Mouse (Mus musculus): Measurements from ENCODE around the gene Dop1b. TPM values are rescaled to one million over a fixed set of nuclear protein-coding genes. Genes with fewer than 3 reads are reported as not detected.

Dop1b gene
- total and polyA plus RNA-seq, 3 experiments, result 0.90 to 4.5 (median 3.1) TPM

DNA sequence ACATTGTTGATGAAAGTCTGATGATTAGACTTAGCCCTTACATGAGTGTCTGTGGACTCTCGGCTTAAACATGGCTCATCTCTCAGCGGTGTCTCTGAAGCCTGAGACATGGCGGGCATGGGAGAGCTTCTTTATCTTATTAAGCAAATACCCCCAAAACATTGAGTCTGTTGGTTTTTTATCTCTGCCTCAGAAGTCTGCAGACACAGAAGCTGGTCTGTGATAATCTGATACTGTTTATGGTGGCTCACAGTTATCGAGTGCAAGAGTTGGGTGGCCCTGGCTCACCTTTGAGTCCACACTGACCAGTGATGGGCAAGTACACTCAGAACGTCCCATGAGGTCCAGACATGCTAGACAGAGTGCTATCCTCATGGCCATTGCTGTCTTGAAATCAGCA is 63.0 kb downstream of the Dop1b start:
- no peaks in the 10 kb centered on the region for H3K9me3 ChIP-seq (replicated peaks; ENCODE audit: low read length)
- H3K27ac ChIP-seq (ENCODE audit: insufficient read depth, low read depth), result no peak overlapping the region
- H3K9ac ChIP-seq (ENCODE audit: insufficient read depth, low read depth), result no peak overlapping the region
- H3K36me3 ChIP-seq (replicated peaks in 1 of 2; ENCODE audit: control insufficient read depth in 1 of 2, insufficient read depth in 1 of 2, low read length in 1 of 2), result peaks cover 0 to 7% of the 10 kb centered on the region in 2 experiments
- DNase-seq (ENCODE audit: extremely low read depth), result no peak
- H3K79me2 ChIP-seq (replicated peaks; ENCODE audit: control insufficient read depth, extremely low read depth, insufficient read depth, poor library complexity, severe bottlenecking), result no peaks in the 10 kb centered on the region
- no peaks in the 10 kb centered on the region for H3K27me3 ChIP-seq (replicated peaks)
- dilution Hi-C loops (cut with MboI; ENCODE audit: extremely low pct_ligation_motif_present, extremely low pct_unique_long_range_greater_than_20kb, low sequenced_read_pairs) (no loop called here), in situ Hi-C loops (cut with MboI; ENCODE audit: low pct_ligation_motif_present, low pct_unique_long_range_greater_than_20kb, low sequenced_read_pairs) (no loop called here)
- H3K4me1 ChIP-seq (ENCODE audit: control insufficient read depth in 1 of 2, insufficient read depth in 2 of 2), result peaks cover 8 to 19% of the 10 kb centered on the region in 2 experiments
- no peak overlapping the region for H3K4me2 ChIP-seq (ENCODE audit: insufficient read depth, low read depth, poor library complexity, severe bottlenecking)
- no peak overlapping the region for H3K4me3 ChIP-seq (replicated peaks in 1 of 3; ENCODE audit: low read depth in 2 of 3, low read length in 2 of 3, poor library complexity in 1 of 3)
- TF ChIP-seq GABPA (IDR thresholded peaks at IDR 0.05; ENCODE audit: insufficient replicate concordance, low read depth, low read length) (no peak), SMC3 (IDR thresholded peaks at IDR 0.05; ENCODE audit: low read depth, low read length) (no peak), E2F4 (IDR thresholded peaks at IDR 0.05; ENCODE audit: insufficient replicate concordance, low read depth, low read length) (no peak), PAX5 (IDR thresholded peaks at IDR 0.05; ENCODE audit: low read length) (no peak), USF1 (IDR thresholded peaks at IDR 0.05; ENCODE audit: low read depth, low read length) (no peak), SIN3A (IDR thresholded peaks at IDR 0.05; ENCODE audit: low read length) (no peak), NELFE (IDR thresholded peaks at IDR 0.05; ENCODE audit: low read depth, low read length) (no peak), RCOR1 (conservative IDR thresholded peaks at IDR 0.05; ENCODE audit: low read depth, low read length) (no peak), POLR2A (IDR thresholded peaks at IDR 0.05; ENCODE audit: low read depth, low read length) (no peak), CTCF (conservative IDR thresholded peaks at IDR 0.05 in 1 of 2, IDR thresholded peaks at IDR 0.05 in 1 of 2; ENCODE audit: low read depth in 2 of 2, low read length in 2 of 2) (no peak), HCFC1 (IDR thresholded peaks at IDR 0.05; ENCODE audit: low read depth, low read length) (no peak), EP300 (IDR thresholded peaks at IDR 0.05; ENCODE audit: low read length) (no peak), MXI1 (IDR thresholded peaks at IDR 0.05; ENCODE audit: low read depth, low read length) (no peak), MAX (IDR thresholded peaks at IDR 0.05; ENCODE audit: low read length) (no peak), ZC3H11A (IDR thresholded peaks at IDR 0.05; ENCODE audit: low read depth, low read length) (no peak), TBP (conservative IDR thresholded peaks at IDR 0.05; ENCODE audit: low read depth, low read length) (no peak), MAFK (IDR thresholded peaks at IDR 0.05; ENCODE audit: insufficient replicate concordance, low read length) (no peak), MAZ (IDR thresholded peaks at IDR 0.05; ENCODE audit: low read depth, low read length) (no peak), ZMIZ1 (IDR thresholded peaks at IDR 0.05; ENCODE audit: low read depth, low read length) (no peak)

DNA sequence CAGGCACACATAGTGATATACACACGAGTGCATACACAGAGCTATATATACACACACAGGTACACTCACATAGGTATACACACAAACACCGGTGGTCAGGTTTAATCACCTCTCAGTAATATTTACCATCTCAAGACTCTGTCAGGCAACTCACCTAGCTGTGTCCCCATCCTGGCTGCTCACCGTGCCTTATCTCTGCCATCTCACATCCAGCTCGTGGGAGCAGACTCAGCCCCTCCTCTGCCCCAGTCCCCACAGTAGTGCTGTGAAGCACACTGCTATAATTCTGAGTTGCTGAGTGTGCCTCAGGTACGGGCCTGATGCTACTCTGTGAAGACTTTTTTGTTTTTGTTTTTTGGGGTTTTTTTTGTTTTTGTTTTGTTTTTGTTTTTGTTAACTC is 64.8 kb downstream of the Dop1b start:
- H3K36me3 ChIP-seq (replicated peaks in 1 of 2; ENCODE audit: control insufficient read depth in 1 of 2, insufficient read depth in 1 of 2, low read length in 1 of 2), result no peaks in the 10 kb centered on the region
- no peak overlapping the region for H3K4me2 ChIP-seq (ENCODE audit: insufficient read depth, low read depth, poor library complexity, severe bottlenecking)

More for the DNA sequence above, 64.8 kb downstream of the Dop1b start:
- TF ChIP-seq E2F4 (IDR thresholded peaks at IDR 0.05; ENCODE audit: insufficient replicate concordance, low read depth, low read length) (no peak), CHD2 (IDR thresholded peaks at IDR 0.05; ENCODE audit: low read length) (no peak), PAX5 (IDR thresholded peaks at IDR 0.05; ENCODE audit: low read length) (no peak), SIN3A (IDR thresholded peaks at IDR 0.05; ENCODE audit: low read length) (no peak), NELFE (IDR thresholded peaks at IDR 0.05; ENCODE audit: low read depth, low read length) (no peak), SMC3 (IDR thresholded peaks at IDR 0.05; ENCODE audit: low read depth, low read length) (no peak), ZC3H11A (IDR thresholded peaks at IDR 0.05; ENCODE audit: low read depth, low read length) (no peak), NRF1 (IDR thresholded peaks at IDR 0.05; ENCODE audit: low read depth, low read length) (no peak), MXI1 (IDR thresholded peaks at IDR 0.05; ENCODE audit: low read depth, low read length) (no peak), MAFK (IDR thresholded peaks at IDR 0.05; ENCODE audit: insufficient replicate concordance, low read length) (no peak), ZNF384 (IDR thresholded peaks at IDR 0.05; ENCODE audit: low read depth, low read length) (no peak), JUN (IDR thresholded peaks at IDR 0.05; ENCODE audit: insufficient read depth, low read depth, low read length) (no peak), ETS1 (conservative IDR thresholded peaks at IDR 0.05; ENCODE audit: low read depth, low read length) (no peak), CTCF (conservative IDR thresholded peaks at IDR 0.05 in 1 of 2, IDR thresholded peaks at IDR 0.05 in 1 of 2; ENCODE audit: low read depth in 2 of 2, low read length in 2 of 2) (no peak), EP300 (IDR thresholded peaks at IDR 0.05; ENCODE audit: low read length) (no peak), MAZ (IDR thresholded peaks at IDR 0.05; ENCODE audit: low read depth, low read length) (no peak), JUND (conservative IDR thresholded peaks at IDR 0.05; ENCODE audit: low read depth, low read length) (no peak), ELF1 (IDR thresholded peaks at IDR 0.05; ENCODE audit: low read depth, low read length) (no peak), HCFC1 (IDR thresholded peaks at IDR 0.05; ENCODE audit: low read depth, low read length) (no peak), KAT2A (IDR thresholded peaks at IDR 0.05; ENCODE audit: insufficient replicate concordance, low read length) (no peak)
- Histone ChIP-seq H3K9ac (ENCODE audit: insufficient read depth, low read depth) (no peak overlapping the region), H3K9me3 (replicated peaks; ENCODE audit: low read length) (no peaks in the 10 kb centered on the region), H3K79me2 (replicated peaks; ENCODE audit: control insufficient read depth, extremely low read depth, insufficient read depth, poor library complexity, severe bottlenecking) (no peaks in the 10 kb centered on the region), H3K4me1 (ENCODE audit: control insufficient read depth in 1 of 2, insufficient read depth in 2 of 2) (peaks cover 11 to 37% of the 10 kb centered on the region in 2 experiments), H3K27ac (ENCODE audit: insufficient read depth, low read depth) (no peak overlapping the region), H3K27me3 (replicated peaks) (no peaks in the 10 kb centered on the region), H3K4me3 (replicated peaks in 1 of 3; ENCODE audit: low read depth in 2 of 3, low read length in 2 of 3, poor library complexity in 1 of 3) (no peak overlapping the region)
- DNase-seq (ENCODE audit: extremely low read depth), result no peak
- in situ Hi-C loops (cut with MboI; ENCODE audit: low pct_ligation_motif_present, low pct_unique_long_range_greater_than_20kb, low sequenced_read_pairs) (no loop called here), dilution Hi-C loops (cut with MboI; ENCODE audit: extremely low pct_ligation_motif_present, extremely low pct_unique_long_range_greater_than_20kb, low sequenced_read_pairs) (no loop called here)
